Mouse (Mus musculus): ENCODE data around the gene Zfp101.

- TF ChIP-seq CTCF (IDR thresholded peaks at IDR 0.05; ENCODE audit: borderline replicate concordance, extremely low read depth, insufficient read depth, insufficient read length) (no peak), POLR2A (IDR thresholded peaks at IDR 0.05; ENCODE audit: borderline replicate concordance, extremely low read depth, insufficient read depth, insufficient read length, poor library complexity, severe bottlenecking) (no peak)
Measured at GRCm38 (mm10) chr17:33432019-33432946, 37.8 kb upstream of the Zfp101 start, which contains the start of gene Actl9.

Data from brain, embryonic 14.5 days (tissue).